Mouse (Mus musculus): Measurements from ENCODE around the gene Vmn1r130. TPM values are rescaled to one million over a fixed set of nuclear protein-coding genes. Genes with fewer than 3 reads are reported as not detected.

Vmn1r130 gene
- polyA plus RNA-seq (2017; shearing (Covaris generic)) = not detected

DNA sequence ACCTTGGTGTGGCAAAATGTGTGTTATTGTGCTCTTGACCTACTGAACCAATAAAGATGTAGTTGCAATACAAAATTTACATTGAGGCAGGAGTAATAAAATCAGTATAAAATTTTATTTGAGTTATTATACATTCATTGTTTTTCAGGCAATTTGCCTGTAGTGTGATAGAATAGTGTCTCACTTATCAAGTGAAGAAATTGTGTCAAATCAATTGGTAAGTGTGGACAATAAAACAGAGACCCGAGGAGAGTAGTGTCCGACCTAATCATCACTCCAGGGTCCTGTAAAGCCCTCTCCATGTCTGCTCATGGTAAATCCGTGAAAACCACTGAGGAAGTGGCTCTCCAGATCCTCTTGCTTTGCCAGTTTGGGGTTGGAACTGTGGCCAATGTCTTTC, at the start of gene Vmn1r130:
TSS of gene Vmn1r130 (plus strand) at position 301 of the 400 bp plus-strand sequence.

DNA sequence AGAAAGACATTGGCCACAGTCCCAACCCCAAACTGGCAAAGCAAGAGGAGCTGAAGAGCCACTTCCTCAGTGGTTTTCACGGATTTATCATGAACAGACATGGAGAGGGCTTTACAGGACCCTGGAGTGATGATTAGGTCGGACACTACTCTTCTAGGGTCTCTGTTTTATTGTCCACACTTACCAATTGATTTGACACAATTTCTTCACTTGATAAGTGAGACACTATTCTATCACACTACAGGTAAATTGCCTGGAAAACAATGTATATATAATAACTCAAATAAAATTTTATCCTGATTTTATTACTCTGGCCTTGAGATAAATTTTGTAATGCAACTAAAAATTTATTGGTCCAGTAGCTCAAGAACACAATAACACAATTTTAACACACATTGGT, 34.4 kb downstream of the Vmn1r130 start, which contains the start of gene Vmn1r131:
TSS of gene Vmn1r131 (minus strand) at position 101 of the 400 bp plus-strand sequence.

Other genes with a start within 250 kb of the Vmn1r130 start
- gene Vmn1r125, start 239.6 kb upstream of the Vmn1r130 start, polyA plus RNA-seq (2017; shearing (Covaris generic)) = not detected
- not detected for gene Vmn1r126, start 210.3 kb upstream of the Vmn1r130 start, polyA plus RNA-seq (2017; shearing (Covaris generic))
- gene Vmn1r127, start 191.9 kb upstream of the Vmn1r130 start, polyA plus RNA-seq (2017; shearing (Covaris generic)) = not detected
- gene Vmn1r128, start 162.4 kb upstream of the Vmn1r130 start, polyA plus RNA-seq (2017; shearing (Covaris generic)) = not detected
- not detected for gene Vmn1r129, start 150.5 kb upstream of the Vmn1r130 start, polyA plus RNA-seq (2017; shearing (Covaris generic))
- not detected for gene Gm6882, start 79.0 kb upstream of the Vmn1r130 start, polyA plus RNA-seq (2017; shearing (Covaris generic))
- gene Vmn1r131, start 34.3 kb downstream of the Vmn1r130 start, polyA plus RNA-seq (2017; shearing (Covaris generic)) = not detected
- gene Vmn1r132, start 102.3 kb downstream of the Vmn1r130 start, polyA plus RNA-seq (2017; shearing (Covaris generic)) = not detected
- not detected for gene Gm4175, start 249.7 kb downstream of the Vmn1r130 start, polyA plus RNA-seq (2017; shearing (Covaris generic))

All from inflammation-experienced regulatory T-cells, adult 16 weeks (primary cell).